Mouse (Mus musculus) ES-Bruce4 (cell line): ENCODE results near the gene Hrk. TPM values are rescaled to one million over a fixed set of nuclear protein-coding genes. Genes with fewer than 3 reads are reported as not detected.

Experiments used
- H3K27ac ChIP-seq: 2 replicates; pipeline ENCODE4 v1.5.1; 2012; ENCODE audit warnings: low read length, inconsistent platforms; ENCODE audit not compliant: insufficient read depth
- H3K27me3 ChIP-seq: 2 replicates; pipeline ENCODE4 v1.6.1; 2012; ENCODE audit warnings: mild to moderate bottlenecking, low read length, inconsistent platforms; ENCODE audit not compliant: control insufficient read depth, poor library complexity, insufficient read depth, severe bottlenecking
- H3K36me3 ChIP-seq: 2 replicates; pipeline ENCODE4 v1.6.1; 2012; ENCODE audit warnings: inconsistent platforms, mild to moderate bottlenecking, low read length, moderate library complexity; ENCODE audit not compliant: control insufficient read depth, poor library complexity, insufficient read depth, severe bottlenecking
- H3K4me1 ChIP-seq: one replicate; pipeline ENCODE4 v1.8.1; 2011; ENCODE audit warnings: low read length; ENCODE audit not compliant: control insufficient read depth, insufficient read depth
- H3K4me3 ChIP-seq: 2 replicates; pipeline ENCODE4 v1.5.1; 2011; ENCODE audit warnings: low read depth, mild to moderate bottlenecking, low read length
- H3K9ac ChIP-seq: 2 replicates; pipeline ENCODE4 v1.6.1; 2012; ENCODE audit warnings: low read depth, mild to moderate bottlenecking, inconsistent platforms; ENCODE audit not compliant: poor library complexity, severe bottlenecking
- H3K9me3 ChIP-seq: replicated peaks from 2 replicates; pipeline ENCODE4 v1.6.1; 2012; ENCODE audit warnings: mild to moderate bottlenecking, low read length, inconsistent platforms; ENCODE audit not compliant: control insufficient read depth, poor library complexity, insufficient read depth, severe bottlenecking
- CTCF ChIP-seq: IDR thresholded peaks from one replicate; pipeline ENCODE4 v1.8.1; 2011; ENCODE audit warnings: low read depth, low read length
- EP300 ChIP-seq: IDR thresholded peaks from 2 replicates; pipeline ENCODE4 v1.6.1; 2011; ENCODE audit warnings: low read depth, low read length; ENCODE audit not compliant: insufficient read depth
- POLR2A ChIP-seq: IDR thresholded peaks from one replicate; pipeline ENCODE4 v1.8.1; 2011; ENCODE audit warnings: low read length; ENCODE audit not compliant: insufficient read depth
- polyA plus RNA-seq: library from polyadenylated mRNA; stranded (reverse); fragments of >200 nt; gene quantifications from 2 replicates; pipeline ENCODE4 v1.2.4, GENCODE M21; 2011; ENCODE audit warnings: low read depth; ENCODE audit not compliant: missing spikeins, insufficient read depth, insufficient read length

The Hrk gene
- polyA plus RNA-seq, 1 experiment, result 1.3 TPM

DNA sequence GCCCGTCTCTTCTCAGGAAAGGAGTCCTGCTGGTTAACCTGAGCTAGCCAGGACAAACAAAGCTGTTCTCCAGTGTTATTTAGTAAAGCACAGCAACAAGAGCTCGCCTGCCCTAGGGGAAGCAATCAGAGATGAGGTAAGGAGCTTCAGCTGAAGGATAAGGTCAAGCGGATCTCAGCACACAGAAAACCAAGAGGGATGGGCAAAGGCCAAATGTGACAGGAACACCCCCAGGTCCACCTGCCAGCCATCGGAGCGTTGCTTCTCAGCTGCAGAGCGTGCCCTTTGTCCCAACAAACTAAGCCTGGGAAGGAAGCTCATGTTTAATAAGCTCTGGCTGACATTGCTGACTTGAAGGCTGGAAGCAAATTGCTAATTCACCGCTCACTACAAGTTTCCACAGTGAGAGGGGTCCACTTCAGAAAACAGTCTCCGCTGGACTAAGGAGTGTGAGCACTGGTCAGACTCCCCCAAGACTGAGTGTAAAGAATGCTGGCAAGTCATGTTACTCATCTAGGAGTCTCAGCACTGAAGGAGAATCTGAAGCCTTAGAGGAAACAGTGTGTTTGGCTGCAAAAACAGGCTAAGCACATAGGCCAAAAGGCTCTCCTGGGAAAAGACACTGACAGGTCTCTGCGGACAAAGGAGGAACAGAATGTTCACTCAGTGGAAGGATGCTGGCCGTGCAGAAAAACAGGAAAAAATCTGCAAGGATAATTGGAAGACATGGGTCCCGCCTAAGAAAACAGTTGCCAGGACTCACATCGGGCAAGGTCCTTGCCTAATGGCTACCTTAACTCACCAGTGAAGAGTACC, 21.0 kb upstream of the Hrk start:
- no peak overlapping the region for H3K9ac ChIP-seq
- no peak overlapping the region for H3K27ac ChIP-seq
- no peaks in the 10 kb centered on the region for H3K4me1 ChIP-seq
- TF ChIP-seq EP300, result no peak
- TF ChIP-seq POLR2A, result no peak
- TF ChIP-seq CTCF, result no peak
- no peak overlapping the region for H3K4me3 ChIP-seq
- no peaks in the 10 kb centered on the region for H3K27me3 ChIP-seq
- H3K36me3 ChIP-seq, result peaks cover 5% of the 10 kb centered on the region; the same call in 1 of the 2 replicates
- H3K9me3 ChIP-seq, result no peaks in the 10 kb centered on the region

DNA sequence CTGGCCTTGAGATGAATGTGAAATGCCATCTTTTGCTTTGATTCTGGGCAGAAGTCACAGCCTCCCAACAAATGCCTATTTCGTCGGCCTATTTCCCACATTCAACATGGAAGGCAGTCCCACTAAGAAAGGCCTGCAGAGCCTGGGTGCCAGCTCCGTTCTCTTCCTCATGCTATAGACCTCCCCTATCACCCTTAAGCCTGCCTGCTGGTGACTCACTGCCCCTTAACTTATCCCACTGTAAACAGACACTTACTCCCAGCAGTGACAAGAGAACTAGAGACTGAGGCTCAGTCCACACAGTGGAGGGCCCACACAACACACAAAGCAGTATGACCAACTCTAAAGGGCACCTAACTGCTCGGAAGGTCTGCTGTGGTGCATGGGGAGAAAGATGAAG, 20.1 kb upstream of the Hrk start:
- Histone ChIP-seq H3K36me3 (peaks cover 5% of the 10 kb centered on the region; the same call in 1 of the 2 replicates), H3K4me3 (no peak overlapping the region), H3K27ac (no peak overlapping the region), H3K9me3 (no peaks in the 10 kb centered on the region), H3K9ac (no peak overlapping the region), H3K27me3 (no peaks in the 10 kb centered on the region), H3K4me1 (no peaks in the 10 kb centered on the region)
- TF ChIP-seq EP300 (no peak), CTCF (no peak), POLR2A (no peak)

DNA sequence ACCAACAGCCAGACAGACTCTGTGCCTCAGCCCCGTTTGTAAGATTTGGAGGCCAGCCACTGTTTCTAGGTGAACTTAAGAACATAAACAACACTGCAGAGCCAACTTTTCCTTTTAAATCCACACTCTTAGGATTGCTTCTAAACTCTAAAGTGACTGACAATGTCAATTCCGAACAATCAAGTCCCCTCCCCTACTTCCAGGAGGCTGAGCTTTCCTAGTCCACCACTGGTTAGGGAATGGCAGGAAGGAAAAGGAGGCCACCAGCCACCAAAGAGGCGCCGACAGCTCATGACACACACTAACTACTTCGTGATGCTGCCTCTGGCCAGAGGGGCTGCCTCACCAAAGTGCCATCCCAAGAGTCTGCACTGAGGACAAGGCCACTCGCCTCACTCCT, 19.7 kb upstream of the Hrk start:
- no peak overlapping the region for H3K9ac ChIP-seq
- no peaks in the 10 kb centered on the region for H3K27me3 ChIP-seq
- no peak overlapping the region for H3K4me3 ChIP-seq
- H3K9me3 ChIP-seq, result no peaks in the 10 kb centered on the region
- TF ChIP-seq POLR2A, result no peak
- TF ChIP-seq EP300, result no peak
- no peak for TF ChIP-seq CTCF
- peaks cover 5% of the 10 kb centered on the region; the same call in 1 of the 2 replicates for H3K36me3 ChIP-seq
- no peak overlapping the region for H3K27ac ChIP-seq
- no peaks in the 10 kb centered on the region for H3K4me1 ChIP-seq

DNA sequence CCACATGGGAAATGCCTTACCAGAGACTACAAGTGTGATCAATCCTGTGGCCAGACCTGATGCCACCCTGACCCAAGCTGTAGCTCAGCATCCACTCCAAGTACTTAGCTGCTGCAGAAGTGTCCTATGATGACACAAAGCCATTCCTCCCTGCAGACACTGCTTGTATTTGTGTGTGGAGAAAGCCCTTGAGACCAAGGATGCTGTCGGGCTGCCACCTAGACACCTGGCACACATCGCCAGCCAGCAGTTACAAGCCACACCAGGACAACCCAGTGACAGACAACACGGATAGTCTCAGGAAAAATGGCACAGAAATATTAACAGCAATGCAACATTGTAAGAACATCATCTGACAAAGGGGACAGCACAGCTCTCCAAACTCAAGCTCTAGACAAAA, 19.0 kb upstream of the Hrk start:
- no peaks in the 10 kb centered on the region for H3K4me1 ChIP-seq
- no peak overlapping the region for H3K27ac ChIP-seq
- H3K9me3 ChIP-seq, result no peaks in the 10 kb centered on the region
- peaks cover 5% of the 10 kb centered on the region; the same call in 1 of the 2 replicates for H3K36me3 ChIP-seq
- H3K27me3 ChIP-seq, result no peaks in the 10 kb centered on the region
- TF ChIP-seq EP300, result no peak
- TF ChIP-seq POLR2A, result no peak
- no peak for TF ChIP-seq CTCF
- no peak overlapping the region for H3K4me3 ChIP-seq
- H3K9ac ChIP-seq, result no peak overlapping the region

DNA sequence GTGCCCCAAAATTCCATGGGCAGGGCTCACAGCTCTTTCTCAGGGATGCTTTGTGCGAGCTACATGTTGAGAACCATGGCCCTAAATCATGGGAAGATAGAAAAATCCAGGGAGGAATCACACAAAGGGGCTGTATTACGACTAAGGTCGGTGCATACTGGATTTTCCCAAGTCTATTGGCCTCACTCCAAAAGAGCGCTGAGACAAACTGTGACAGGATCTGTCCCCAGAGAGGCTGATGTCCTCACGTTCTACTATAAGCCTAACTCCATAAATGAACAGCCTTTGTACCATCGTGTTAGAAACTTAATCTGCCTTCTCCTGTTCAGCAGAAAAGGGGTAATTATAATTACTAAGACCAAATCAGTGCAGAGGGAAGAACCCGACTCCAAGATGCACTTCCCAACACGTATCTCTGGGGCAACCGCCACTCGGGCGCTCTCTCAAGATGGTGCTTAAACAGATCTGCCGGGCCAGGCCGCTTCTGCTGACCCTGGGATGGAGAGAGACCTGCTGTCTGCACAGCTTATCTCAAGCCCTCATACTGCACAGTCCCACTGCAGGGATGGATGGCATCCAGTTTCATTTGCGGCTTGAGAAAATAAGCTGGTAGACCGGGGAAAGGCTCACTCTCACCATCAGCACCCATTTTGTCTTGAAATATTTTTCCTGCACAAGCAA, 18.3 kb upstream of the Hrk start:
- Histone ChIP-seq H3K4me1 (no peaks in the 10 kb centered on the region), H3K9me3 (no peaks in the 10 kb centered on the region), H3K4me3 (no peak overlapping the region), H3K27ac (no peak overlapping the region), H3K36me3 (peaks cover 5% of the 10 kb centered on the region; the same call in 1 of the 2 replicates), H3K27me3 (no peaks in the 10 kb centered on the region), H3K9ac (no peak overlapping the region)
- TF ChIP-seq POLR2A (no peak), CTCF (no peak), EP300 (no peak)

GRCm38 (mm10) chr5:118147264-118147663, 17.2 kb upstream of the Hrk start:
- no peaks in the 10 kb centered on the region for H3K27me3 ChIP-seq
- no peak for TF ChIP-seq CTCF
- no peak for TF ChIP-seq POLR2A
- no peak for TF ChIP-seq EP300
- no peak overlapping the region for H3K4me3 ChIP-seq
- H3K9me3 ChIP-seq, result no peaks in the 10 kb centered on the region
- H3K4me1 ChIP-seq, result no peaks in the 10 kb centered on the region
- H3K27ac ChIP-seq, result no peak overlapping the region
- H3K36me3 ChIP-seq, result peaks cover 3% of the 10 kb centered on the region; the same call in 1 of the 2 replicates
- no peak overlapping the region for H3K9ac ChIP-seq
